Mouse (Mus musculus) neural tube, embryonic 11.5 days (tissue): ENCODE measurements around the gene Hist1h3f. TPM values are rescaled to one million over a fixed set of nuclear protein-coding genes. Genes with fewer than 3 reads are reported as not detected.
"Not testable (repeated sequence)": the region's sequence is repeated elsewhere in the genome, so short reads cannot be mapped to it uniquely, and the experiment has no call there.

Source experiments
- ATAC-seq: fragments of 200-750 bp; cut with Nextera tagmentation; 2 replicates; pipeline ENCODE4 v1.8.0; 2017; ENCODE audit warnings: moderate number of reproducible peaks, mild to moderate bottlenecking, moderate TSS enrichment, moderate library complexity; ENCODE audit not compliant: insufficient read depth, low FRiP score, low TSS enrichment
- DNase-seq: peaks from one replicate; pipeline ENCODE4 v3.0.0-alpha.2; 2015; ENCODE audit warnings: low spot score
- H3K27ac ChIP-seq: fragments of 300-500 bp; sonication (generic); 2 replicates; pipeline ENCODE4 v1.5.1; 2014; ENCODE audit warnings: low read depth, mild to moderate bottlenecking, low read length
- H3K27me3 ChIP-seq: fragments of 300-500 bp; sonication (generic); 2 replicates; pipeline ENCODE4 v1.6.1; 2014; ENCODE audit warnings: mild to moderate bottlenecking, low read length, mixed read lengths; ENCODE audit not compliant: control insufficient read depth, insufficient read depth
- H3K36me3 ChIP-seq: fragments of 300-500 bp; sonication (generic); 2 replicates; pipeline ENCODE4 v1.6.1; 2014; ENCODE audit warnings: mild to moderate bottlenecking, low read length, moderate library complexity, mixed read lengths; ENCODE audit not compliant: control insufficient read depth, insufficient read depth
- H3K4me1 ChIP-seq: fragments of 300-500 bp; sonication (generic); 2 replicates; pipeline ENCODE4 v1.6.1; 2014; ENCODE audit warnings: low read length, mixed read lengths; ENCODE audit not compliant: control insufficient read depth, insufficient read depth
- H3K4me2 ChIP-seq: fragments of 300-500 bp; sonication (generic); 2 replicates; pipeline ENCODE4 v1.6.1; 2014; ENCODE audit warnings: low read depth, mild to moderate bottlenecking, moderate library complexity
- H3K4me3 ChIP-seq: fragments of 300-500 bp; sonication (generic); 2 replicates; pipeline ENCODE4 v1.5.1; 2014; ENCODE audit warnings: low read depth, low read length
- H3K9ac ChIP-seq: fragments of 300-500 bp; sonication (generic); 2 replicates; pipeline ENCODE4 v1.6.1; 2014; ENCODE audit warnings: mild to moderate bottlenecking, low read length
- H3K9me3 ChIP-seq: fragments of 300-500 bp; sonication (generic); 2 replicates; pipeline ENCODE4 v1.6.1; 2016; ENCODE audit warnings: low read length; ENCODE audit not compliant: control insufficient read depth
- WGBS: fragments of 180-500 bp; shearing (Covaris S2); extraction: QIAGEN DNeasy Blood & Tissue Kit; methylation state at CpG from one replicate; pipeline ENCODE4 v1.1.7; 2014; 5-methylcytosine and 5-hydroxymethylcytosine counted together
- polyA plus RNA-seq: library from polyadenylated mRNA; unstranded; fragments of >200 nt; fragmentation: Nextera tagmentation; extraction: Ambion mirVana; gene quantifications from 2 replicates; pipeline ENCODE4 v1.2.1, GENCODE M21; 2014

Gene Hist1h3f
- polyA plus RNA-seq, 1 experiment from 2014 or later, result 1.4 TPM

GRCm38 (mm10) chr13:23539821-23540220, 4.0 kb upstream of the Hist1h3f start:
- H3K27ac ChIP-seq, H3K4me2 ChIP-seq, H3K9ac ChIP-seq, H3K4me3 ChIP-seq, H3K9me3 ChIP-seq, DNase-seq, H3K36me3 ChIP-seq, H3K4me1 ChIP-seq, ATAC-seq, H3K27me3 ChIP-seq: not testable (repeated sequence)
- 70% methylated on average over 1 of the region's 1 CpGs for WGBS

DNA sequence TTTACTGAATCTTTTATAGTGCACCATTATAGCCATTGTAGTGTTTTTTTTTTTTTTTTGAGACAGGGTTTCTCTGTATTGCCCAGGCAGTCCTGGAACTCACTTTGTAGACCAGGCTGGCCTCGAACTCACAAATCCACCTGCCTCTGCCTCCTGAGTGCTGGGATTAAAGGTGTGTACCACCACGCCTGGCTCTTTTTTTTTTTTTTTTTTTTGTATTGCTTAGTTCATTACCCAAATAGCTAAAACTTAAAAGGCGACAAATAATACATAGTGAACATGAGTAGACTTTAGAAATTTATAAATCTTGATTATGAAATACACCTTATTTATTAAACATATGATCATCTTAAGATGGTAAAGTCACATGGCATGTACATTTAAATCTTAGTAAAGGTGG, 2.4 kb upstream of the Hist1h3f start:
- 89% methylated on average over 3 of the region's 3 CpGs for WGBS
- no peak overlapping the region for H3K9ac ChIP-seq
- no peak overlapping the region for H3K4me3 ChIP-seq
- no peak for DNase-seq
- H3K27me3 ChIP-seq, result no peaks in the 10 kb centered on the region
- no peak for ATAC-seq
- peaks cover 4% of the 10 kb centered on the region; the same call in 1 of the 2 replicates for H3K4me1 ChIP-seq
- no peaks in the 10 kb centered on the region for H3K36me3 ChIP-seq
- no peak overlapping the region for H3K27ac ChIP-seq
- no peak overlapping the region for H3K4me2 ChIP-seq
- H3K9me3 ChIP-seq, result no peaks in the 10 kb centered on the region

GRCm38 (mm10) chr13:23542225-23542980, 1.4 kb upstream of the Hist1h3f start:
- not testable (repeated sequence) for H3K9me3 ChIP-seq, H3K27me3 ChIP-seq, ATAC-seq, H3K4me1 ChIP-seq, DNase-seq, H3K36me3 ChIP-seq
- 7% methylated on average over 3 of the region's 3 CpGs for WGBS
- peak overlapping the region; percentile 60 for H3K4me2 ChIP-seq
- peak overlapping the region; percentile 65 for H3K9ac ChIP-seq
- H3K27ac ChIP-seq, result peak overlapping the region; percentile 81
- H3K4me3 ChIP-seq, result peak overlapping the region; percentile 38

GRCm38 (mm10) chr13:23542999-23543607, 749 bp upstream of the Hist1h3f start, which contains the start of gene Hist1h2bh:
Gene Hist1h2bh, minus strand, starts transcription at chr13:23543392.
- H3K4me1 ChIP-seq, H3K36me3 ChIP-seq, H3K9me3 ChIP-seq, H3K27me3 ChIP-seq: not testable (repeated sequence)
- Histone ChIP-seq H3K27ac (peak within 1 kb of the TSS; percentile 87), H3K4me3 (peak within 1 kb of the TSS; percentile 42), H3K4me2 (peak within 1 kb of the TSS; percentile 72), H3K9ac (peak within 1 kb of the TSS; percentile 65)
- ATAC-seq (peak; percentile 88), DNase-seq (peak; percentile 74)
- WGBS, result under 1% methylated on average over 21 of the region's 42 CpGs

DNA sequence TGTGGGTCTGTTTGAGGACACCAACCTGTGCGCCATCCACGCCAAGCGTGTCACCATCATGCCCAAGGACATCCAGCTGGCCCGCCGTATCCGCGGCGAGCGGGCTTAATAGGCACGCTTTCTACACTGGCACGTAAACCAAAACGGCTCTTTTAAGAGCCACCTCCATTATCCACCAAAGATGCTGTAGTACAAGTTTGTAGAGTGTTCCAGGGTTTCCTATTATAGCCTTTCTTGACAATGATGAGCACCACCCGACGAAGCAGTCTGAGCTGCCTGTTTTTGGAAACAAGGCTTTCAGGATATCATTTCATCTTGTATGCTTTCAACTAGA, 902 bp downstream of the Hist1h3f start:
- peak overlapping the region; percentile 87 for H3K27ac ChIP-seq
- H3K27me3 ChIP-seq, DNase-seq, ATAC-seq, H3K36me3 ChIP-seq, H3K9me3 ChIP-seq, H3K4me1 ChIP-seq: not testable (repeated sequence)
- H3K4me3 ChIP-seq, result peak overlapping the region; percentile 42
- peak overlapping the region; percentile 63 for H3K9ac ChIP-seq
- under 1% methylated on average over 8 of the region's 14 CpGs for WGBS
- peak overlapping the region; percentile 36 for H3K4me2 ChIP-seq

GRCm38 (mm10) chr13:23546694-23547093, 2.8 kb downstream of the Hist1h3f start:
- WGBS, result 85% methylated on average over 5 of the region's 5 CpGs
- no peaks in the 10 kb centered on the region for H3K27me3 ChIP-seq
- no peak overlapping the region for H3K4me2 ChIP-seq
- H3K27ac ChIP-seq, result 0 out of 2 replicates have a peak overlapping the region, but pooled peaks have one; percentile 1
- H3K9ac ChIP-seq, result no peak overlapping the region
- ATAC-seq, result no peak
- H3K36me3 ChIP-seq, result no peaks in the 10 kb centered on the region
- H3K4me3 ChIP-seq, result no peak overlapping the region
- DNase-seq, result no peak
- H3K9me3 ChIP-seq, result no peaks in the 10 kb centered on the region
- H3K4me1 ChIP-seq, result peaks cover 6% of the 10 kb centered on the region; the same call in 1 of the 2 replicates

DNA sequence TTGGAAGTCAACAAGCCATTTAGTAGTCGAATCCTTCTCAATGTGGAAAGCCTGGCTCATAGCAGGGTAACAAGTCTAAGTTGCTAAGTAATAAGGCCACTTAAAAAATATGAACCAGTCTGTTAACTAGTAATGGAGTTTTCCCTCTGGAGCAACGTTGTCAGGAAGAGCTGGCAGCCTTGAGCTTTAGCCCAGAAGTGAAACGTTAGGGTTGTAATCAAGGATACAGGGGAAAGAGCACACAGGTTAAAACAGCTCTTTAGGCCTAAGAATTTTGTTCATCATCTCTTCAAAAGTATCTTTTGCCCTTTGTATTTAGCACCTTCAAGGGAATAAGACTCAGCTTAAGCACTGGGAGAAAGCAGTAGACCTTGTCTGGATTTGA, 6.9 kb downstream of the Hist1h3f start:
- Histone ChIP-seq H3K27ac (peak overlapping the region; percentile 85), H3K4me3 (peak overlapping the region; percentile 40), H3K27me3 (no peaks in the 10 kb centered on the region), H3K9ac (peak overlapping the region; percentile 63), H3K4me2 (peak overlapping the region; percentile 57), H3K36me3 (no peaks in the 10 kb centered on the region), H3K9me3 (no peaks in the 10 kb centered on the region), H3K4me1 (peaks cover 5% of the 10 kb centered on the region; the same call in 1 of the 2 replicates)
- DNase-seq, result peak; percentile 23
- 5% methylated on average over 3 of the region's 3 CpGs for WGBS
- ATAC-seq, result no peak

GRCm38 (mm10) chr13:23551146-23551834, 7.4 kb downstream of the Hist1h3f start, which contains the start of gene Hist1h4f:
Gene Hist1h4f, minus strand, starts transcription at chr13:23551648.
- peak within 1 kb of the TSS; percentile 40 for H3K4me3 ChIP-seq
- WGBS, result under 1% methylated on average over 47 of the region's 47 CpGs
- DNase-seq (peak; percentile 91), ATAC-seq (peak; percentile 77)
- peak within 1 kb of the TSS; percentile 57 for H3K4me2 ChIP-seq
- peak within 1 kb of the TSS; percentile 85 for H3K27ac ChIP-seq
- peak within 1 kb of the TSS; percentile 63 for H3K9ac ChIP-seq
- not testable (repeated sequence) for H3K36me3 ChIP-seq, H3K27me3 ChIP-seq, H3K4me1 ChIP-seq, H3K9me3 ChIP-seq
